ENCODE assay signal across 16 mouse cellular contexts in the genomic region with DNA sequence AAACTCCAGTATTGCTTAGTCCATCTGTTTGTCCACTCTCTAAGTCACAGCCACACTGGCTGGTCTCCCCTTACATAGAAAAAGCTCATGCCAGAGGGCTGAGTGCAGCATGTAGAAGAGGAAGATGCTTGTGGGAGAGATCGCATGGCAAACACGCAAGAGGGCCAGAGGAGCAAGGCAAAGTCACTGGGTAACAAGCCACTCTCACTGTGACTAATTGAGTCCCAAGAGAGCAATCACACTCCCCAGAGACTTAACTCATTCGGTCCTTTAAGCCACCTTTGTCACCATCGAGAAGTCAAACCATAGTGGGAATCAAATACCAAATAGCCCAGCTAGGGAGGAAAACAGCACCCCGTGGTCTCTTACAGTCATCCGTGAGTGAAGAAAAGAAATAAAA. TPM values are rescaled to one million over a fixed set of nuclear protein-coding genes. Genes with fewer than 3 reads are reported as not detected.
"Had no signal": no experiment of that assay in that cellular context is flagged by ENCODE, and none has a peak within 500 bp of the region (broad histone marks: within the 10 kb centered on the region; RNA-seq: fewer than 3 reads in every experiment).

No protein-coding gene starts in this region.

- H3K9me3 ChIP-seq: kidney, embryonic 15.5 days; limb, embryonic 10.5 days; liver, embryonic 15.5 days; midbrain, embryonic 10.5 days; neural tube, embryonic 13.5 days had no signal

- H3K4me1 ChIP-seq: kidney, embryonic 15.5 days; liver, embryonic 15.5 days; neural tube, embryonic 13.5 days had no signal

- ATAC-seq: lung, postnatal 0 days; midbrain, embryonic 16.5 days had no signal

- DNase-seq: kidney, adult 18-20 months; kidney, postnatal 14 days; lung, adult 2 months; lung, postnatal 4 days; right cerebral cortex, postnatal 14 days; thymus, adult 18-20 months; thymus, postnatal 25 days had no signal

- H3K9ac ChIP-seq: kidney, embryonic 15.5 days; liver, embryonic 15.5 days; neural tube, embryonic 13.5 days had no signal

- H3K36me3 ChIP-seq: kidney, embryonic 15.5 days; limb, embryonic 10.5 days; liver, embryonic 15.5 days; midbrain, embryonic 10.5 days; neural tube, embryonic 13.5 days had no signal

- H3K4me2 ChIP-seq: kidney, embryonic 15.5 days; liver, embryonic 11.5 days; liver, embryonic 15.5 days; neural tube, embryonic 13.5 days had no signal

- H3K27ac ChIP-seq: kidney, embryonic 15.5 days; left cerebral cortex, adult 2 months; limb, embryonic 10.5 days; liver, embryonic 15.5 days; midbrain, embryonic 10.5 days; neural tube, embryonic 13.5 days had no signal

- H3K4me3 ChIP-seq: kidney, embryonic 15.5 days; left cerebral cortex, adult 2 months; limb, embryonic 10.5 days; liver, embryonic 15.5 days; midbrain, embryonic 10.5 days; neural tube, embryonic 13.5 days had no signal

RNA-seq across cellular contexts. Expression of gene Vwa3b, which starts 38.2 kb away (rescaled TPM):
- polyA plus RNA-seq: kidney, embryonic 15.5 days; liver, embryonic 11.5 days; liver, embryonic 15.5 days had no signal
